Mouse (Mus musculus) limb, embryonic 14.5 days (tissue): Measurements from ENCODE around the gene Scrn1. TPM values are rescaled to one million over a fixed set of nuclear protein-coding genes. Genes with fewer than 3 reads are reported as not detected.

Experiments
- ATAC-seq: fragments of 200-750 bp; cut with Nextera tagmentation; 2 replicates; pipeline ENCODE4 v1.8.0; 2017; ENCODE audit warnings: low read depth, moderate number of reproducible peaks, moderate TSS enrichment; ENCODE audit not compliant: low FRiP score
- DNase-seq: peaks from one replicate; pipeline ENCODE4 v3.0.0-alpha.2; 2015; ENCODE audit warnings: low spot score
- H3K27ac ChIP-seq: fragments of 300-500 bp; sonication (generic); replicated peaks from 2 replicates; pipeline ENCODE4 v1.5.1; 2014; ENCODE audit warnings: low read depth, mild to moderate bottlenecking, low read length, moderate library complexity, mixed read lengths
- H3K27me3 ChIP-seq: fragments of 300-500 bp; sonication (generic); 2 replicates; pipeline ENCODE4 v1.6.1; 2014; ENCODE audit warnings: low read length, mixed read lengths; ENCODE audit not compliant: control insufficient read depth, insufficient read depth
- H3K36me3 ChIP-seq: fragments of 300-500 bp; sonication (generic); 2 replicates; pipeline ENCODE4 v1.6.1; 2014; ENCODE audit warnings: mild to moderate bottlenecking, low read length, moderate library complexity, mixed read lengths; ENCODE audit not compliant: control insufficient read depth, insufficient read depth
- H3K4me1 ChIP-seq: fragments of 300-500 bp; sonication (generic); 2 replicates; pipeline ENCODE4 v1.6.1; 2014; ENCODE audit warnings: antibody characterized with exemption, low read length, mixed read lengths; ENCODE audit not compliant: control insufficient read depth, insufficient read depth
- H3K4me2 ChIP-seq: fragments of 300-500 bp; sonication (generic); replicated peaks from 2 replicates; pipeline ENCODE4 v1.6.1; 2014; ENCODE audit warnings: low read depth, mild to moderate bottlenecking, low read length, moderate library complexity; ENCODE audit not compliant: severe bottlenecking
- H3K4me3 ChIP-seq: fragments of 300-500 bp; sonication (generic); replicated peaks from 2 replicates; pipeline ENCODE4 v1.5.1; 2014; ENCODE audit warnings: low read length
- H3K9ac ChIP-seq: fragments of 300-500 bp; sonication (generic); 2 replicates; pipeline ENCODE4 v1.6.1; 2014; ENCODE audit warnings: mild to moderate bottlenecking, low read depth, low read length, moderate library complexity; ENCODE audit not compliant: severe bottlenecking
- H3K9me3 ChIP-seq: fragments of 300-500 bp; sonication (generic); 2 replicates; pipeline ENCODE4 v1.6.1; 2016; ENCODE audit warnings: low read length; ENCODE audit not compliant: control insufficient read depth
- POLR2A ChIP-seq: fragments of 200-500 bp; IDR thresholded peaks from 2 replicates; pipeline ENCODE4 v1.8.0; 2012; ENCODE audit warnings: inconsistent platforms, mild to moderate bottlenecking, moderate library complexity, borderline replicate concordance; ENCODE audit not compliant: insufficient read depth, insufficient read length; ENCODE audit errors: extremely low read depth
- WGBS: fragments of 180-500 bp; shearing (Covaris S2); extraction: QIAGEN DNeasy Blood & Tissue Kit; methylation state at CpG from one replicate; pipeline ENCODE4 v1.1.7; 2014; 5-methylcytosine and 5-hydroxymethylcytosine counted together
- polyA plus RNA-seq, 2 experiments: library from polyadenylated mRNA; depleted of rRNA in 1 of 2; stranded (reverse) in 1 of 2; unstranded in 1 of 2; fragments of >200 nt; fragmentation: Nextera tagmentation in 1 of 2; extraction: Ambion mirVana in 1 of 2; gene quantifications; 2 replicates each; pipeline versions ENCODE4 v1.2.1 to v1.2.3; 2012 to 2014

Scrn1 gene
- polyA plus RNA-seq, 2 experiments = 6.3 to 8.0 TPM

DNA sequence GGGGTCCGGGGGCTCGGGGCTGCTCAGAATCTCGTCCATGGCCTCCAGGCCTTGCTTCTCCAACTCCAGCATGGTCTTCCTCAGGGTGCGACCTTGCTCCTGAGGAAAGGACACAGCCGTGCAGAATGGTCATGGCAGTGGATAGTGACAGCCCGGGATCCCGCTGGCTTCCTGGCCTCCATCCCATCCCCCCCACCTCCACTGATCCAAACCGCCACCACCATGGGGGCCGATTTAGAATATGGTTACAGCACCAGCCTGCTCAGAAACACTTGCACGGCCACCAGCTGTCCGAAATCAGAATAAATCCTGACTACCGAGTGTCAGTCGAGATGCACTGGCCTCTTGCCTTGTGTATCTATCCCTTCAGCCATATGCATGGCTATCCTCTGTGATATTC is 57.0 kb downstream of the Scrn1 start:
- TF ChIP-seq POLR2A = no peak
- ATAC-seq (no peak), DNase-seq (no peak)
- Histone ChIP-seq H3K36me3 (no peaks in the 10 kb centered on the region), H3K27me3 (no peaks in the 10 kb centered on the region), H3K4me2 (no peak overlapping the region), H3K4me1 (peaks cover 10% of the 10 kb centered on the region), H3K9me3 (no peaks in the 10 kb centered on the region), H3K9ac (no peak overlapping the region), H3K27ac (no peak overlapping the region), H3K4me3 (no peak overlapping the region)
- WGBS = 84% methylated on average over 13 of the region's 13 CpGs

DNA sequence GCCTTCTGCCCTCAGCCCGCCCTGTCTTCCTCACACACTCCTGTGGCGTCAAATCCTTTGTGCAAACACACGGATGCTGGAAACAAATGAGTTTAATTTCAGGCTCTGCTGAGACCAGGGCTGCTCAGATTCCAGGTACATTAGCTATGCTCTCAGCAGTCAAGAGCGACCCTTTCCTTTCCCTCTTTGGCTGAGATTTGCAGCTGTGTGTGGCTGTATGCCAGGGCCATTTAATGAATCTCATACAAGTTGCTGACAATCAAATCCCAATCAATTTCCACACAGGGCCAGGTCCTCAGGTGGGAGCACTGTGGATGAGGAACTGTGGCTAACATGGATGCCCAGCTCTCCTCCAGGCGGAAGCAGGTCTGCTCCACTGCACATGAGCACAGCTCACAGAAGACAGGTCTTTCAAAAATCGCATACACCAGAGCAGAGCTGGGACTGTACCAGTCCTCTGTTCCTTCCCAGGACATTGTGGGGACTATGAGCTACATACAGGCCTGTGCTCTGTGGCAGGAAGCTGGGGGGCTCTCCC is 58.0 kb downstream of the Scrn1 start:
- no peak overlapping the region for H3K9ac ChIP-seq

DNA sequence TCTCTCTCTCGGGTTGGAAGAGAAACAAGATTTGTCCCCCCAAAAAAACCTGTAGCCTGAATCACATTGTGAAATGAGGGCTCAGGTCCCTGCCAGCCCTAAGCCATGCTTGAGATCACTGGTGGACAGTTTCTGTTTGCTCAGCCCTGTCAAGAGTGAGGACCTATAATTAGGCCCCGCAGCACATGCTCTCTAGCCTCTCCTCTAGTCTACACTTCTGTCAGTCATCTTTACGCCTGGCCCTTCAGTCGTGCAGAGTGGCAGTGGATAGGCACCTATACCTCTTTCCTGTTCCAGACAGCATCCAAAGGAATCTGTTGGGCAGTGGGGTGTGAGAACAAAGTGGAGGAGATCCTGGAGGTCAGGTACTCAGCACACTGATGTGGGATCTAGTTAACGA is 58.5 kb downstream of the Scrn1 start:
- no peak for ATAC-seq

More for the DNA sequence above, 58.0 kb downstream of the Scrn1 start:
- no peak for TF ChIP-seq POLR2A
- Histone ChIP-seq H3K4me1 (peaks cover 10% of the 10 kb centered on the region), H3K36me3 (no peaks in the 10 kb centered on the region), H3K27ac (peak overlapping the region; percentile 22; the same call in 1 of the 2 replicates), H3K27me3 (no peaks in the 10 kb centered on the region), H3K9me3 (no peaks in the 10 kb centered on the region), H3K4me2 (no peak overlapping the region), H3K4me3 (no peak overlapping the region)
- 38% methylated on average over 6 of the region's 6 CpGs for whole genome bisulfite sequencing
- DNase-seq (no peak), ATAC-seq (peak; percentile 26; the same call in 1 of the 2 replicates)

DNA sequence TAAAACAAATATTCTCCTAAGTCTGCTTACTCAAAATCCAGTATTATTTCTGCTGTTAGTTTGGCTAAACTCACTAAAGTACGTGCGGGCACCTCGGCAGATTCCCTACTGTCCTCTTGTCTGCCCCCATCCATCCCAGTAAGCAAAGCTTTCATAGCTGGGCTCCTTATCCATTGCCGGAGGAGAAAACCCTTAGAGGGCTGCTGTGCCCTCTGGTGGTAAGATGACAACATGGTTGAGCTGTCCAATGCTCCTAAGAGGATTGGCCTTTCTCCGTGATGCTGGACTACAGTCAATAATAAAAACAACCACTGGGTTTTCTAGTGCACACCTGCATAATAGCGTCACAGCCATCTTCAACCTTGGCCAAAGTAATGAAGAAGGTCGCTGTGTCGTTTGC is 59.3 kb downstream of the Scrn1 start:
- Histone ChIP-seq H3K9me3 (no peaks in the 10 kb centered on the region), H3K27me3 (no peaks in the 10 kb centered on the region), H3K4me3 (no peak overlapping the region), H3K9ac (no peak overlapping the region), H3K4me1 (peaks cover 10% of the 10 kb centered on the region), H3K27ac (no peak overlapping the region), H3K36me3 (no peaks in the 10 kb centered on the region), H3K4me2 (no peak overlapping the region)
- WGBS = 50% methylated on average over 8 of the region's 8 CpGs
- no peak for TF ChIP-seq POLR2A
- ATAC-seq (no peak), DNase-seq (peak; percentile 69)

More for the DNA sequence above, 58.5 kb downstream of the Scrn1 start:
- Histone ChIP-seq H3K4me1 (peaks cover 10% of the 10 kb centered on the region), H3K27ac (peak overlapping the region; percentile 15; the same call in 1 of the 2 replicates), H3K27me3 (no peaks in the 10 kb centered on the region), H3K9ac (no peak overlapping the region), H3K4me2 (no peak overlapping the region), H3K36me3 (no peaks in the 10 kb centered on the region), H3K9me3 (no peaks in the 10 kb centered on the region), H3K4me3 (no peak overlapping the region)
- TF ChIP-seq POLR2A = no peak
- WGBS = 62% methylated on average over 5 of the region's 5 CpGs
- DNase-seq = no peak

DNA sequence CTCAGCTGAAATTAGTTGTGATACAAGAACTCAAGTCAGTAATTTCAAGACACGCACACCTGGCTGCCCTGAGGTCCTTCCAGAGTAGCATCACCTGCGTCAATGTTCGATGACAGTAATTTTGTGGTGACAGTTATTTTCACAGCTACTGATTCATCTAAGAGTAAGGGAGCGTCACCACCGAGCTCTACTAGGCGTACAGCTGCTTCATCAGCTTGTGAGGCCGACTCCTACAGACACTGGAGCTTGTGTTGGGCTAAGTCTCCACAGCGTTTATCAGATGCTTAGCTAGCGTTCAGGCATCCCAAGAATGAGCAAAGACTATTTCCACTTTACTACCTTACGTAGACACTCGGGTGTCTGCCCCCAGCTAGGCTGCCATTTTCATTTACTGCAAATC is 60.0 kb downstream of the Scrn1 start:
- no peaks in the 10 kb centered on the region for H3K36me3 ChIP-seq
- no peak overlapping the region for H3K27ac ChIP-seq
- H3K4me3 ChIP-seq = no peak overlapping the region
- TF ChIP-seq POLR2A = no peak
- no peaks in the 10 kb centered on the region for H3K9me3 ChIP-seq
- 76% methylated on average over 11 of the region's 11 CpGs for WGBS
- peaks cover 10% of the 10 kb centered on the region for H3K4me1 ChIP-seq
- no peaks in the 10 kb centered on the region for H3K27me3 ChIP-seq
- no peak overlapping the region for H3K4me2 ChIP-seq
- no peak overlapping the region for H3K9ac ChIP-seq
- no peak for DNase-seq
- no peak for ATAC-seq

DNA sequence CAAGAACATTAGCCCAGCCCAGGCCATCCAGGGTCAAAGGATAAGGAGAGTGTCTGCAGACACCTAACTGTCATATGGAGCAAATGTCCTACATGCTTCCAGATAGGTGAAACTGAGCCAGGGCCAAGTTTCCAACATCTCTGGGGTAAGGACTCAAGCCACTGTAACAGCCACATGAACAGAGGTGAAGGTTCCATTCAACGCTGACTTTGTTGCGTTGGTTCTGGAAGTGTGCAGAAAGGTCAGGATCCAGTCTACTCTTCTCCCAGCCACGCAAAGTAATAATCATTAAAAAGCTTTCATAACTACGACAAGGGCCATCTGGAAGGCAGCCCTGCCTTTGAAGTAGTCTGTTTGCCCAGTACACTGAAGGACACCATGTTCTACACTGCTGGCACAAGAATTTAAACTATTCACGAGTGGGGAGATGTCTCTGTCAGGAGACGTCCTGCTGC is 63.6 kb downstream of the Scrn1 start:
- TF ChIP-seq POLR2A = no peak
- no peaks in the 10 kb centered on the region for H3K36me3 ChIP-seq
- no peak overlapping the region for H3K9ac ChIP-seq
- 0 out of 2 replicates have a peak, but pooled peaks cover 3% of the 10 kb centered on the region for H3K9me3 ChIP-seq
- H3K27ac ChIP-seq = no peak overlapping the region
- DNase-seq (no peak), ATAC-seq (no peak)
- no peak overlapping the region for H3K4me3 ChIP-seq
- peaks cover under 1% of the 10 kb centered on the region; the same call in 1 of the 2 replicates for H3K4me1 ChIP-seq
- H3K27me3 ChIP-seq = no peaks in the 10 kb centered on the region
- no peak overlapping the region for H3K4me2 ChIP-seq
- WGBS = 47% methylated on average over 6 of the region's 6 CpGs
